Mouse (Mus musculus) C2C12 (cell line): ENCODE measurements around the gene S100a4.

Experiments
- CTCF ChIP-seq: IDR thresholded peaks from one replicate; pipeline ENCODE4 v1.5.1; 2011; ENCODE audit not compliant: control insufficient read depth, insufficient read depth, insufficient read length
- FOSL1 ChIP-seq: IDR thresholded peaks from one replicate; pipeline ENCODE4 v1.8.0; 2011; ENCODE audit warnings: mild to moderate bottlenecking, low read length; ENCODE audit not compliant: poor library complexity, insufficient read depth, severe bottlenecking

DNA sequence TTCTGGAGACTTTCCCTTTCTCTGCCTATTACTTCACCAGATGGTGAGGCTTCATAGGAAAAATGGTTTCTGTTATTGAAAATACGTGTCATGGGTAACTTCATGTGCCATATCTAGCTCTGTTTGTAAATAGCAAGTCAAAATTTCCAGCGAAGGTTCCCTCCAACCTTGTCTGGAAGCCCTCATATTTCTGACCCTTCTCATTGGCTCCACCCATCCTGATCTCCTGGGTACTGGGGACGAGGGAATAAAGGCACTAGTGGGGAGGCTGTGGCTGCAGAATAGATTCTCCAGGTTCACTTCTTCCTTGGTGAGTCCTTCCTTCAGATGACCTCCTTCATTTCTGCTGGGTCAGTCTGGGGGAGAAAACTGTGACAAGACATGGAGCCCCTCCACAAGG is 4.7 kb downstream of the S100a4 start, which contains the start of gene S100a5:
- TF ChIP-seq CTCF (no peak), FOSL1 (no peak)
